Mouse (Mus musculus): ENCODE measurements around the gene Ssx2ip. TPM values are rescaled to one million over a fixed set of nuclear protein-coding genes. Genes with fewer than 3 reads are reported as not detected.

Ssx2ip gene
- polyA plus RNA-seq (2012; rRNA removed; ENCODE audit: low replicate concordance): 2.2 and 3.1 TPM in 2 replicates

DNA sequence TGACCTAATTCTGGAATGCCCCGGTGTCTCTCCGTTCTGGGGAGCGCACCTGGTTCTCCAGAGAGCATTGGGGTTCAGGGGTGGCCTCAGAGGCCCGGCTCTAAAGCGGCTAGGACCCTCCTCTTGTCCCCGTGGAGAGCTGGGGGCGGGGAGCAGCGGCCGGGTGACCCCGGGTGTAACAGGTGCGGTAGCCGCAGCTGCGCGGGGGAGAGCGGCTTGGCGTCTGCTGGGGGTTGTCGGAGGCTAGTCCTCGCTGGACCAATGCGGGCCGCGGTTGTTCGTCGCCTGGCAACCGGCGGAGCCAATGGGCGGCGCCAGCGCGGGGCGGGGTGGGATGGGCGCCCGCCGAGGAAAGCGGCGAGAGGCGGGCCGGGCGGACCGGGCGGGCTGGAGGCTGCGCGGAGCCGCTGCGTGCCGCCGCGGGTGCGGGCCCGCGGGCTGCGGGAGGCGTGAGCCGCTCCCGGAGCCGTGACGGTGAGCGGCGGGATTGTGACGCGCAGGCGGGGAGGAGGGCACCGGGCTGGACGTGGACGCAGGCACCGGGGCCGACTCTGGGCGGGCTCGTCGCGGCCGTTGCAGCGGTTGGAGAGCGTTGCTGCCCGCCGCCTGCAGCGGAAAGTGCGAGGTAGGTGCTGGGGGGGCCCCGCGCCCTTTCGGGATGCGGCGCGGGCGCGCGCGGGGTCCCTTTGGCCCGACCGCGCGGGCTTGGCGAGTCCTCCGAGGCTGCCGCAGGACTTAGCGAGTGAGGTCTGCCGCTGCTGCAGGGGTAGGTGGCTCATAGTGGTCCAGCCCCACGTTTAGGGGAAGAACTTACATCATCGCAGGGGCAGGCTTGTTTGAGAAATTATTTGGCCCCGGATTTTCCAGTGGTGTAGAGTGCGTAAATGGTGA, at the start of gene Ssx2ip:
Gene Ssx2ip, plus strand, starts transcription at position 332 of the 891 bp plus-strand sequence.

GRCm38 (mm10) chr3:146449745-146450250, 45.4 kb downstream of the Ssx2ip start, which contains the start of gene Ctbs:
Ctbs (plus strand) TSS chr3:146449795.

Other genes starting within 250 kb of the Ssx2ip start
- gene Lpar3, start 183.7 kb upstream of the Ssx2ip start, polyA plus RNA-seq (2012; rRNA removed; ENCODE audit: low replicate concordance): 0.96 and 1.5 TPM in 2 replicates
- 2.5 and 4.4 TPM in 2 replicates for gene Ctbs, start 45.2 kb downstream of the Ssx2ip start, polyA plus RNA-seq (2012; rRNA removed; ENCODE audit: low replicate concordance)
- 0.33 and 2.2 TPM in 2 replicates for gene Spata1, start 95.1 kb downstream of the Ssx2ip start, polyA plus RNA-seq (2012; rRNA removed; ENCODE audit: low replicate concordance)
- 402 and 412 TPM in 2 replicates for gene Gng5, start 95.2 kb downstream of the Ssx2ip start, polyA plus RNA-seq (2012; rRNA removed; ENCODE audit: low replicate concordance)
- gene Rpf1, start 116.8 kb downstream of the Ssx2ip start, polyA plus RNA-seq (2012; rRNA removed; ENCODE audit: low replicate concordance): 4.7 and 12.7 TPM in 2 replicates
- 1.1 TPM in 1 of 2 replicates, not detected in the other for gene Uox, start 165.8 kb downstream of the Ssx2ip start, polyA plus RNA-seq (2012; rRNA removed; ENCODE audit: low replicate concordance)
- gene Dnase2b, start 211.0 kb downstream of the Ssx2ip start, polyA plus RNA-seq (2012; rRNA removed; ENCODE audit: low replicate concordance): not detected in 2 replicates
- gene 4930503B20Rik, start 246.7 kb downstream of the Ssx2ip start, polyA plus RNA-seq (2012; rRNA removed; ENCODE audit: low replicate concordance): not detected in 2 replicates

All from mammary gland, adult 2 months (tissue).